Mouse (Mus musculus) testis, adult 2 months (tissue): ENCODE measurements at regions not wholly inside any gene's neighbourhood (a gene's known extent, or its start where the extent isn't known, plus 50 kb on each side); places are given as distances from the start of the nearest gene placed in this dataset.

Source experiments
- CTCF ChIP-seq: fragments of 200-500 bp; IDR thresholded peaks from 2 replicates; pipeline ENCODE4 v1.5.1; 2012; ENCODE audit warnings: low read depth, mild to moderate bottlenecking, inconsistent platforms, low read length, moderate library complexity; ENCODE audit not compliant: control insufficient read depth, insufficient read depth, insufficient replicate concordance
- POLR2A ChIP-seq: fragments of 200-500 bp; IDR thresholded peaks from 2 replicates; pipeline ENCODE4 v1.6.1; 2012; ENCODE audit warnings: low read depth, mild to moderate bottlenecking, inconsistent platforms, low read length, moderate library complexity; ENCODE audit not compliant: control insufficient read depth

- no peak for TF ChIP-seq POLR2A
- no peak for TF ChIP-seq CTCF
Measured at GRCm38 (mm10) chr2:148509357-148509756, 66.0 kb upstream of the Cd93 start.
